In genomic region chr8:60993639-60993986, GRCm38 (mm10) we compare ENCODE assay signal across 8 mouse cellular contexts. TPM values are rescaled to one million over a fixed set of nuclear protein-coding genes. Genes with fewer than 3 reads are reported as not detected.
DNase-seq lines count a peak whose midpoint lies in the region; ATAC-seq and TF ChIP-seq lines count a peak whose summit lies in the region.

No protein-coding gene starts in this region.

- H3K36me3 ChIP-seq in heart, embryonic 15.5 days: no peaks in the 10 kb centered on the region
- H3K36me3 ChIP-seq in MEL (ENCODE audit: control insufficient read depth in 1 of 2, insufficient read depth in 2 of 2, low read length in 2 of 2) (peaks cover 2 to 28% of the 10 kb centered on the region in 2 experiments; a peak in 2 of 4 replicates), macrophage (ENCODE audit: inconsistent target) (no peaks in the 10 kb centered on the region)
- no peaks in the 10 kb centered on the region for H3K36me3 ChIP-seq in forebrain, embryonic 16.5 days (ENCODE audit: control insufficient read depth, insufficient read depth)

- 3% methylated on average over 12 of the region's 12 CpGs for WGBS in heart, embryonic 15.5 days
- 6% methylated on average over 12 of the region's 12 CpGs for WGBS in forebrain, embryonic 16.5 days
- 7% methylated on average over 12 of the region's 12 CpGs for WGBS in macrophage (ENCODE audit: missing documents)

- H3K9me3 ChIP-seq in heart, embryonic 15.5 days (replicated peaks): no peaks in the 10 kb centered on the region
- no peaks in the 10 kb centered on the region for H3K9me3 ChIP-seq in MEL (replicated peaks; ENCODE audit: insufficient read depth, low read length)
- H3K9me3 ChIP-seq in forebrain, embryonic 16.5 days (ENCODE audit: control insufficient read depth, low read length): peaks cover 2% of the 10 kb centered on the region; the same call in 1 of the 2 replicates

- peak overlapping the region; percentile 72 for H3K4me2 ChIP-seq in heart, embryonic 15.5 days
- peak overlapping the region; percentile 84 for H3K4me2 ChIP-seq in forebrain, embryonic 16.5 days (ENCODE audit: low read length)

- peak overlapping the region; percentile 84 for H3K9ac ChIP-seq in heart, embryonic 15.5 days
- H3K9ac ChIP-seq in MEL (ENCODE audit: control insufficient read depth, low read depth, low read length, poor library complexity, severe bottlenecking): peak overlapping the region; percentile 85
- peak overlapping the region; percentile 88 for H3K9ac ChIP-seq in forebrain, embryonic 16.5 days (replicated peaks; ENCODE audit: low read depth, low read length)

- peak overlapping the region; percentile 97 for H3K27ac ChIP-seq in heart, embryonic 15.5 days
- peak overlapping the region; percentile 86 for H3K27ac ChIP-seq in MEL (ENCODE audit: control insufficient read depth, low read depth, low read length)
- H3K27ac ChIP-seq in forebrain, embryonic 16.5 days (ENCODE audit: low read length): peak overlapping the region; percentile 86
- peak overlapping the region; percentile 24 for H3K27ac ChIP-seq in macrophage

- no peak for TF ChIP-seq EP300 in MEL (IDR thresholded peaks at IDR 0.05; ENCODE audit: low read depth in 1 of 2, low read length in 2 of 2)

- TF ChIP-seq POLR2A in MEL (IDR thresholded peaks at IDR 0.05; ENCODE audit: control insufficient read depth in 1 of 2, insufficient read depth in 1 of 2, low read depth in 1 of 2, low read length in 2 of 2, poor library complexity in 1 of 2): no peak

- intact Hi-C loops in left cerebral cortex, postnatal 4 days (cut with DNase I): no loop called here

- no peak for TF ChIP-seq CTCF in MEL (IDR thresholded peaks at IDR 0.05 in 2 of 3, conservative IDR thresholded peaks at IDR 0.05 in 1 of 3; ENCODE audit: control insufficient read depth in 1 of 3, insufficient read depth in 1 of 3, low read depth in 2 of 3, low read length in 3 of 3, poor library complexity in 1 of 3, severe bottlenecking in 1 of 3)

- TF ChIP-seq RAD21 in MEL (IDR thresholded peaks at IDR 0.05; ENCODE audit: low read depth, low read length): no peak

- H3K79me2 ChIP-seq in MEL (ENCODE audit: control insufficient read depth, insufficient read depth, low read length, poor library complexity) (peaks cover 13% of the 10 kb centered on the region), macrophage (ENCODE audit: inconsistent target) (no peaks in the 10 kb centered on the region)

- H3K27me3 ChIP-seq in heart, embryonic 15.5 days: no peaks in the 10 kb centered on the region
- no peaks in the 10 kb centered on the region for H3K27me3 ChIP-seq in MEL (ENCODE audit: control insufficient read depth in 1 of 2, insufficient read depth in 2 of 2, low read length in 2 of 2)
- no peaks in the 10 kb centered on the region for H3K27me3 ChIP-seq in forebrain, embryonic 16.5 days (replicated peaks; ENCODE audit: control insufficient read depth, insufficient read depth, low read length)

- ATAC-seq in heart, embryonic 15.5 days (replicated peaks; ENCODE audit: insufficient number of reproducible peaks, insufficient read depth, low FRiP score, low read depth): 0 out of 2 replicates have a peak, but pooled peaks have one; percentile 1
- ATAC-seq in forebrain, embryonic 16.5 days: no peak; the same call in 1 of the 2 replicates

- H3K4me1 ChIP-seq in heart, embryonic 15.5 days (replicated peaks): peaks cover 8% of the 10 kb centered on the region
- peaks cover 10 to 13% of the 10 kb centered on the region in 2 experiments for H3K4me1 ChIP-seq in MEL (ENCODE audit: control insufficient read depth in 1 of 2, insufficient read depth in 2 of 2, low read length in 2 of 2)
- H3K4me1 ChIP-seq in forebrain, embryonic 16.5 days (replicated peaks; ENCODE audit: control insufficient read depth, insufficient read depth, low read length): peaks cover 13% of the 10 kb centered on the region

- peak overlapping the region; percentile 92 for H3K4me3 ChIP-seq in heart, embryonic 15.5 days
- H3K4me3 ChIP-seq in MEL (ENCODE audit: control insufficient read depth in 1 of 2, insufficient read depth in 1 of 2, low read depth in 2 of 2, low read length in 2 of 2) (peak overlapping the region; percentile 69 to 92), macrophage (ENCODE audit: inconsistent target) (peak overlapping the region; percentile 68)
- H3K4me3 ChIP-seq in forebrain, embryonic 16.5 days (replicated peaks; ENCODE audit: low read length): peak overlapping the region; percentile 79

- no peak for DNase-seq in heart, adult 8-10 months (ENCODE audit: low spot score)
- DNase-seq in MEL (ENCODE audit: low read depth, low spot score): no peak
- DNase-seq in layer of hippocampus, adult 11-12 months (ENCODE audit: low spot score): no peak
- DNase-seq in left cerebral cortex, postnatal 4 days: no peak
- DNase-seq in adrenal gland, adult (ENCODE audit: inconsistent age in 2 of 2, low spot score in 1 of 2): no peak

TF ChIP-seq in MEL, 35 proteins besides CTCF, POLR2A, EP300 and RAD21:
- TF ChIP-seq JUND (IDR thresholded peaks at IDR 0.05; ENCODE audit: low read depth, low read length) (no peak), MEF2A (IDR thresholded peaks at IDR 0.05; ENCODE audit: extremely low read depth, insufficient replicate concordance, low read depth, low read length, poor library complexity, severe bottlenecking) (no peak), ETS1 (IDR thresholded peaks at IDR 0.05; ENCODE audit: low read depth, low read length) (0 out of 2 replicates have a peak, but pooled peaks have one; percentile 4), MAZ (IDR thresholded peaks at IDR 0.05; ENCODE audit: low read depth, low read length) (no peak), MXI1 (IDR thresholded peaks at IDR 0.05; ENCODE audit: low read depth, low read length) (no peak), GATA1 (IDR thresholded peaks at IDR 0.05; ENCODE audit: low read depth, low read length) (peak; percentile 66; the same call in 1 of the 2 replicates), E2F4 (IDR thresholded peaks at IDR 0.05; ENCODE audit: borderline replicate concordance, low read depth, low read length) (no peak)

RNA-seq across cellular contexts. Expression of gene Nek1, which starts 0.6 kb away (rescaled TPM):
- 11.9 and 13.0 TPM in 2 replicates for polyA plus RNA-seq in heart, embryonic 15.5 days (2015; fragmentation: Nextera tagmentation; extraction: Ambion mirVana)
- 10 to 100 TPM in 1 of 4 experiments, 1 to 10 TPM in 3; 9.6 to 10.0 (median 9.8) TPM for total RNA-seq in heart, adult 8-10 months (2022)
- total RNA-seq in MEL (2012; rRNA removed): 8.9 and 11.5 TPM in 2 replicates
- polyA plus RNA-seq in MEL (2012; ENCODE audit: insufficient read depth in 1 of 2, insufficient read length in 2 of 2, low read depth in 1 of 2, low replicate concordance in 2 of 2, missing spikeins in 1 of 2) (10 to 100 TPM; 15.6 to 35.3 TPM), macrophage (2018) (3.4 to 5.1 TPM (median 4.6 TPM) in 3 replicates)
- 25.2 and 26.0 TPM in 2 replicates for polyA plus RNA-seq in forebrain, embryonic 16.5 days (2015; fragmentation: Nextera tagmentation; extraction: Ambion mirVana)
- 10 to 100 TPM in 22 of 26 experiments, 1 to 10 TPM in 4; 4.1 to 43.3 (median 29.6) TPM for total RNA-seq in macrophage (2018; cell fraction: chromatin; rRNA removed)
- total RNA-seq in macrophage (2018; cell fraction: cytosol; rRNA removed): 1 to 10 TPM; 3.4 to 8.3 (median 6.2) TPM
- 10 to 100 TPM in 16 of 26 experiments, 1 to 10 TPM in 10; 3.6 to 23.7 (median 12.8) TPM for total RNA-seq in macrophage (2018; cell fraction: nucleus; rRNA removed)
- 10 to 100 TPM; 31.4 to 31.7 TPM for total RNA-seq in left cerebral cortex, postnatal 4 days (2021)

RNA-seq across cellular contexts. Expression of gene Clcn3, which starts 10.5 kb away (rescaled TPM):
- polyA plus RNA-seq in heart, embryonic 15.5 days (2015; fragmentation: Nextera tagmentation; extraction: Ambion mirVana): 19.1 and 20.8 TPM in 2 replicates
- 10 to 100 TPM; 31.9 to 36.9 (median 36.6) TPM for total RNA-seq in heart, adult 8-10 months (2022)
- 28.8 and 34.6 TPM in 2 replicates for total RNA-seq in MEL (2012; rRNA removed)
- polyA plus RNA-seq in MEL (2012; ENCODE audit: insufficient read depth in 1 of 2, insufficient read length in 2 of 2, low read depth in 1 of 2, low replicate concordance in 2 of 2, missing spikeins in 1 of 2): 10 to 100 TPM; 33.0 to 65.6 TPM
- polyA plus RNA-seq in forebrain, embryonic 16.5 days (2015; fragmentation: Nextera tagmentation; extraction: Ambion mirVana): 70.6 and 72.5 TPM in 2 replicates
- 10 to 100 TPM in 23 of 26 experiments, 1 to 10 TPM in 3; 4.0 to 78.7 (median 48.6) TPM for total RNA-seq in macrophage (2018; cell fraction: chromatin; rRNA removed)
- total RNA-seq in macrophage (2018; cell fraction: cytosol; rRNA removed): 10 to 100 TPM; 10.3 to 31.5 (median 20.2) TPM
- total RNA-seq in macrophage (2018; cell fraction: nucleus; rRNA removed): 10 to 100 TPM; 13.1 to 88.6 (median 45.4) TPM
- 12.2 to 17.5 TPM (median 14.6 TPM) in 3 replicates for polyA plus RNA-seq in macrophage (2018)
- 100 to 1,000 TPM; 122 to 123 TPM for total RNA-seq in left cerebral cortex, postnatal 4 days (2021)

Comparison
In these comparisons a context has a peak if more than half of its experiments do, and no peak if none do; other contexts are left out.
1. H3K27ac ChIP-seq: peak in every context shown above with its lines; median percentile 97 in heart, embryonic 15.5 days; 86 in MEL; 86 in forebrain, embryonic 16.5 days; 24 in macrophage.